In genomic region chr13:17837610-17838483, GRCm38 (mm10) we compare ENCODE assay signal across 8 mouse cellular contexts. TPM values are rescaled to one million over a fixed set of nuclear protein-coding genes. Genes with fewer than 3 reads are reported as not detected.
DNase-seq lines count a peak whose midpoint lies in the region; ATAC-seq and TF ChIP-seq lines count a peak whose summit lies in the region.

No protein-coding gene starts in this region.

- 59% methylated on average over 16 of the region's 16 CpGs for WGBS in spleen, adult 2 months
- WGBS in embryonic facial prominence, embryonic 14.5 days, result 37% methylated on average over 16 of the region's 16 CpGs
- WGBS in hindbrain, postnatal 0 days, result 40% methylated on average over 16 of the region's 16 CpGs
- WGBS in limb, embryonic 10.5 days, result 51% methylated on average over 16 of the region's 16 CpGs
- 45% methylated on average over 16 of the region's 16 CpGs for WGBS in midbrain, postnatal 0 days

- H3K9me3 ChIP-seq in embryonic facial prominence, embryonic 14.5 days (ENCODE audit: control insufficient read depth, low read length), result no peaks in the 10 kb centered on the region
- no peaks in the 10 kb centered on the region for H3K9me3 ChIP-seq in hindbrain, postnatal 0 days (ENCODE audit: low read length)
- H3K9me3 ChIP-seq in limb, embryonic 10.5 days (replicated peaks), result no peaks in the 10 kb centered on the region
- H3K9me3 ChIP-seq in midbrain, postnatal 0 days (ENCODE audit: low read length), result no peaks in the 10 kb centered on the region

- DNase-seq in spleen, adult 2 months (ENCODE audit: low read depth in 1 of 2, low spot score in 2 of 2), result no peak
- DNase-seq in spleen, postnatal 4 days (ENCODE audit: low spot score in 2 of 2), result no peak
- DNase-seq in ZHBTc4 (ENCODE audit: low read depth, low spot score), result peak; percentile 75
- peak; percentile 64 for DNase-seq in embryonic facial prominence, embryonic 14.5 days (ENCODE audit: low spot score)
- DNase-seq in hindbrain, postnatal 0 days (ENCODE audit: low spot score), result peak; percentile 67
- DNase-seq in limb, embryonic 10.5 days (ENCODE audit: low spot score), result peak; percentile 49
- peak; percentile 64 for DNase-seq in midbrain, postnatal 0 days (ENCODE audit: low spot score)
- DNase-seq in ovary, postnatal 10 days (ENCODE audit: low spot score), result no peak

- H3K4me3 ChIP-seq in spleen, adult 2 months (ENCODE audit: extremely low read depth, insufficient read depth, insufficient read length), result no peak overlapping the region
- H3K4me3 ChIP-seq in embryonic facial prominence, embryonic 14.5 days (ENCODE audit: low read depth, low read length), result no peak overlapping the region
- no peak overlapping the region for H3K4me3 ChIP-seq in hindbrain, postnatal 0 days (ENCODE audit: low read length)
- H3K4me3 ChIP-seq in limb, embryonic 10.5 days, result no peak overlapping the region
- H3K4me3 ChIP-seq in midbrain, postnatal 0 days (ENCODE audit: low read depth, low read length), result no peak overlapping the region

- H3K27ac ChIP-seq in spleen, adult 2 months (ENCODE audit: insufficient read depth, low read length), result no peak overlapping the region
- H3K27ac ChIP-seq in embryonic facial prominence, embryonic 14.5 days (replicated peaks; ENCODE audit: low read depth, low read length), result peak overlapping the region; percentile 39; the same call in 1 of the 2 replicates
- no peak overlapping the region for H3K27ac ChIP-seq in hindbrain, postnatal 0 days
- H3K27ac ChIP-seq in limb, embryonic 10.5 days, result no peak overlapping the region
- H3K27ac ChIP-seq in midbrain, postnatal 0 days (ENCODE audit: low read depth, low read length), result no peak overlapping the region

- no peak for TF ChIP-seq POLR2A in spleen, adult 2 months (IDR thresholded peaks at IDR 0.05; ENCODE audit: low read depth, low read length)

- ATAC-seq in embryonic facial prominence, embryonic 14.5 days (ENCODE audit: low read depth), result no peak
- peak; percentile 56; the same call in 1 of the 2 replicates for ATAC-seq in hindbrain, postnatal 0 days
- peak; percentile 52; the same call in 1 of the 2 replicates for ATAC-seq in midbrain, postnatal 0 days (ENCODE audit: low FRiP score)

- no peaks in the 10 kb centered on the region for H3K4me1 ChIP-seq in spleen, adult 2 months (ENCODE audit: control insufficient read depth, insufficient read depth, insufficient read length)
- H3K4me1 ChIP-seq in embryonic facial prominence, embryonic 14.5 days (ENCODE audit: control insufficient read depth, insufficient read depth, low read length), result no peaks in the 10 kb centered on the region
- H3K4me1 ChIP-seq in hindbrain, postnatal 0 days (ENCODE audit: insufficient read depth, low read length), result no peaks in the 10 kb centered on the region
- no peaks in the 10 kb centered on the region for H3K4me1 ChIP-seq in limb, embryonic 10.5 days
- H3K4me1 ChIP-seq in midbrain, postnatal 0 days (ENCODE audit: insufficient read depth, low read length), result no peaks in the 10 kb centered on the region

- H3K36me3 ChIP-seq in spleen, adult 2 months (ENCODE audit: control insufficient read depth, insufficient read depth, low read length), result no peaks in the 10 kb centered on the region
- no peaks in the 10 kb centered on the region for H3K36me3 ChIP-seq in embryonic facial prominence, embryonic 14.5 days (ENCODE audit: control insufficient read depth, insufficient read depth, low read length)
- no peaks in the 10 kb centered on the region for H3K36me3 ChIP-seq in hindbrain, postnatal 0 days (ENCODE audit: insufficient read depth, low read length)
- no peaks in the 10 kb centered on the region for H3K36me3 ChIP-seq in limb, embryonic 10.5 days
- H3K36me3 ChIP-seq in midbrain, postnatal 0 days (ENCODE audit: insufficient read depth, low read length), result no peaks in the 10 kb centered on the region

- peak; percentile 40; the same call in 1 of the 2 replicates for TF ChIP-seq CTCF in spleen, adult 2 months (IDR thresholded peaks at IDR 0.05; ENCODE audit: extremely low read depth, insufficient read depth, insufficient read length, insufficient replicate concordance)
- peak; percentile 80 for TF ChIP-seq CTCF in hindbrain, postnatal 0 days (IDR thresholded peaks at IDR 0.05; ENCODE audit: low read depth)
- peak; percentile 84 for TF ChIP-seq CTCF in midbrain, postnatal 0 days (IDR thresholded peaks at IDR 0.05)

- H3K9ac ChIP-seq in embryonic facial prominence, embryonic 14.5 days (ENCODE audit: low read depth, low read length), result no peak overlapping the region
- no peak overlapping the region for H3K9ac ChIP-seq in hindbrain, postnatal 0 days (replicated peaks; ENCODE audit: low read length)
- no peak overlapping the region for H3K9ac ChIP-seq in midbrain, postnatal 0 days (replicated peaks; ENCODE audit: low read length, poor library complexity, severe bottlenecking)

- no peaks in the 10 kb centered on the region for H3K27me3 ChIP-seq in spleen, adult 2 months (ENCODE audit: control insufficient read depth, insufficient read depth, low read length)
- no peaks in the 10 kb centered on the region for H3K27me3 ChIP-seq in embryonic facial prominence, embryonic 14.5 days (replicated peaks; ENCODE audit: control insufficient read depth, insufficient read depth, low read length)
- H3K27me3 ChIP-seq in hindbrain, postnatal 0 days (ENCODE audit: insufficient read depth, low read length), result no peaks in the 10 kb centered on the region
- no peaks in the 10 kb centered on the region for H3K27me3 ChIP-seq in limb, embryonic 10.5 days (ENCODE audit: low read depth, poor library complexity, severe bottlenecking)
- H3K27me3 ChIP-seq in midbrain, postnatal 0 days (ENCODE audit: insufficient read depth, low read length), result no peaks in the 10 kb centered on the region

- no peak overlapping the region for H3K4me2 ChIP-seq in embryonic facial prominence, embryonic 14.5 days (ENCODE audit: low read depth, low read length)
- H3K4me2 ChIP-seq in hindbrain, postnatal 0 days (ENCODE audit: low read depth, low read length), result no peak overlapping the region
- no peak overlapping the region for H3K4me2 ChIP-seq in midbrain, postnatal 0 days (ENCODE audit: low read depth, low read length, poor library complexity, severe bottlenecking)

RNA-seq across cellular contexts. Expression of gene Cdk13, which starts 33.0 kb away (rescaled TPM):
- polyA plus RNA-seq in spleen, adult 2 months (2012; rRNA removed), result 43.8 and 80.2 TPM in 2 replicates
- polyA plus RNA-seq in embryonic facial prominence, embryonic 14.5 days (2014; fragmentation: Nextera tagmentation; extraction: Ambion mirVana), result 18.7 and 20.3 TPM in 2 replicates
- total RNA-seq in hindbrain, postnatal 0 days (2014; rRNA removed), result 105 and 108 TPM in 2 replicates
- polyA plus RNA-seq in hindbrain, postnatal 0 days (2015; fragmentation: Nextera tagmentation; extraction: Ambion mirVana), result 11.6 and 11.7 TPM in 2 replicates
- polyA plus RNA-seq in limb, embryonic 10.5 days (2016; fragmentation: Nextera tagmentation; extraction: Ambion mirVana), result 14.4 and 15.5 TPM in 2 replicates
- total RNA-seq in midbrain, postnatal 0 days (2014; rRNA removed), result 101 and 113 TPM in 2 replicates
- 6.9 and 10.9 TPM in 2 replicates for polyA plus RNA-seq in midbrain, postnatal 0 days (2015; fragmentation: Nextera tagmentation; extraction: Ambion mirVana)

Comparison
In these comparisons a context has a peak if more than half of its experiments do, and no peak if none do; other contexts are left out.
1. DNase-seq: peak in ZHBTc4 (single experiment), embryonic facial prominence, embryonic 14.5 days (single experiment), hindbrain, postnatal 0 days (single experiment), limb, embryonic 10.5 days (single experiment) and midbrain, postnatal 0 days (single experiment); none in spleen, adult 2 months (0 of 2), spleen, postnatal 4 days (0 of 2) and ovary, postnatal 10 days (single experiment).
2. Peak in every context shown above with its lines, with median percentiles within 50 percentile points of each other: CTCF ChIP-seq.